Mouse (Mus musculus) layer of hippocampus, adult 8-10 months (tissue): ENCODE results near the gene Dmrt1. TPM values are rescaled to one million over a fixed set of nuclear protein-coding genes. Genes with fewer than 3 reads are reported as not detected.
"Not testable (repeated sequence)": the region's sequence is repeated elsewhere in the genome, so short reads cannot be mapped to it uniquely, and the experiment has no call there.

Experiments used
- DNase-seq, 2 experiments: peaks; one replicate each; pipeline ENCODE4 v3.0.0; 2022; ENCODE audit warnings: low spot score in 2 of 2
- total RNA-seq, 4 experiments: library from RNA; stranded (reverse); gene quantifications; 2 replicates each; pipeline ENCODE4 v1.2.4; 2022

Dmrt1 gene
- total RNA-seq, result not detected

- DNase-seq, result no peak
Measured at GRCm38 (mm10) chr19:25505360-25506196, at the start of gene Dmrt1. Gene Dmrt1 (plus strand): TSS chr19:25505618.

DNA sequence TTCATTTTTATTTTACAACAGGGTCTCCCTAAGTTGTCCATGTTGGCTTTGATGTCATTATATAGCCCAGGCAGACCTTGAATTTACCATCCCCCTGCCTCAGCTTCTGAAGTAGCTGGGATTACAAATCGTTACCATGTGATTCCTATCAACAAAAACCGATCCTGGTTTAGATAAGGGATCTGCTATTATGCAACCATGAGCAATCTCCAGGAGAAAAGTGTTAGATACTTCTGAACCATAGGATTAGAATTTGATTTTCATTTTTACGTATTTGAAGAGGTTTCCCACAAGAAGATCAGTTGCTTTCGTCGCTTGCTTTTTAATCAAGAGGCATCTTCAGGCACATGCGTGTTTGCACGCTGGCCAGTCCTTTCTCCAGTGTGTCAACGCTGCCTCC is 44.7 kb upstream of the Dmrt1 start:
- DNase-seq, result no peak

- DNase-seq, result no peak
Measured at GRCm38 (mm10) chr19:25461553-25462320, 43.7 kb upstream of the Dmrt1 start.

- not testable (repeated sequence) for DNase-seq
Measured at GRCm38 (mm10) chr19:25475806-25476205, 29.6 kb upstream of the Dmrt1 start.

DNA sequence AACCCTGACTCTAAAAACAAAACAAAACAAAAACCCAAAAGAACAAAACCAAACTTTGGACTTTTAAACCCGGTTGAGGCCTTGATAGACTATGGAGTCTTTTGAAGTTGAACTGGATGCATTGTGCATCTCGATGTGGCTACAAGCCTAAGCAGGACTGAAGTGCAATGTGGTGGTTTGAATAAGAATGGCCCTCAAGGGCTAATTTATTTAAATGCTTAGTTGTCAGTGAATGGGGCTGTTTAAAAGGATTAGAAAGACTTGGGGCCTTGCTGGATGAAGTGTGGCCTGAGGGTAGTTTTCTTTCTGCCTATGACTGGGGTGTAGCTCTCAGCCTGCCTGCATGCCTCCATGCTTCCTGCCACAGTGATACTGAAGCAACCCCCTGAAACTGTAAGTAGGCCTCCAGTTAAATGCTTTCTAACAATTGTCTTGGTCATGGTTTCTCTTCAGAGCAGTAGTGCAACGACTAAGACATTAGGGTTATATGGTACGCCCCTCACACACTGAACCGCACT is 26.2 kb upstream of the Dmrt1 start:
- DNase-seq, result no peak

GRCm38 (mm10) chr19:25480820-25481219 is 24.6 kb upstream of the Dmrt1 start:
- no peak for DNase-seq

DNA sequence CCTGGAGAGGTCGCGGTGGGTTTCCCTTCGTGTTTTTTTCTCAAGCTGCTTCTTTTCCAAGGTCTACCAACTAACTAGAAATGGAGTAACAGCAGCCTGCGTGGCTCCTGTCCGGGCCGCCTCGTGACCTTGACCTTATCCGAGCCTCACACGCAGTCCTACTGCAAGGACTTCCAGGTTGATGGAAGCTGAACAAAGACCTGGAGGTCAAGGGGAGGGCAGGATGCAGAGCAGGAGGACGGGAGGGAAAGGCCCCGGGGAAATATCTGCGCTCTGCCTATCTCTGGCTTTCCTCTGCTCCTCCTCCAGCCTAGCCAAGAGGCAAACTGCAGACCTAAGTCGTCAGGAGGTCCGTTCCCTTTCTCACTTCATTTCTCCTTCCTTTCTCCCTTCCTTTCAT is 18.9 kb upstream of the Dmrt1 start:
- DNase-seq, result no peak

DNA sequence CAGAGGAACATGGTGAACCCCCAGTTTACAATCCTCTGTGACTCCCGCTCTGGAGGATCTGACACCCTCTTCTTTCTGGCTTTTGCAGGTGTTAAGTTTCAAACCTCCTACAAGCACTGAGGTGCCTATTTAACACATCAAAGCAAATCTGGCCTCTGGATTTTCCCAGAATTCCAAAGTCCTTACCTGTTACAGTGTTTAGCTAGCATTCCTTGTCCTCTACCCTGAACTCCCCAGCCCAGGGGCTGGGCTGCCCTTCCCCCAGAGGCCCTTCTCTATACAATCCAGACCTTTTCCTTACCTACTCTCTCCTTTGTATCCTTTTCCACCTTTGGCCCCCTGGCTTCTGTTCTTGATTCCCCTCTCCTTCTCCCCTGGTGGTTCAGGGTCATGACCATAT is 18.1 kb upstream of the Dmrt1 start:
- no peak for DNase-seq

- DNase-seq, result no peak
Measured at GRCm38 (mm10) chr19:25488546-25488945, 16.9 kb upstream of the Dmrt1 start.

- no peak for DNase-seq
Measured at GRCm38 (mm10) chr19:25489546-25489945, 15.9 kb upstream of the Dmrt1 start.

DNA sequence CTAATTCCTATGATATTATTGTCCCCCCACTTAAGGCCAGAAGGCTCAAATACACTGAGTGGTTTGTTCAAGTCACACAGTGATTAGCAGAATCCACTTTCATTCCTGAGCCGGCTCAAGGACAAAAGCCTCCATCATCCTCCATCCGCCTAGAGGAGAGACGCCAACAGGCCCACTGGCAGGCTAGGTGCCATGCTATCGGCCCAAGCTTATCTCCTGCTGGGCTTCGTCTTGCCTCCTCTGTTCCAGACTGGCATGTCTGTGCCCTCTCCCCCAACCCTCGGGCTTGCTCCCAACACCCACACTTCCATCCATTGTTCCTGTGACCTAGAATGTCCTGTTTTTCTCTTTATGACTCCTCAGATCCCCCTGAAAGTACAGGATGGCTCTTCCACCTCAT is 8.0 kb upstream of the Dmrt1 start:
- no peak for DNase-seq

GRCm38 (mm10) chr19:25504878-25505277 is 540 bp upstream of the Dmrt1 start:
- no peak for DNase-seq

- DNase-seq, result no peak
Measured at GRCm38 (mm10) chr19:25506616-25507015, 1.2 kb downstream of the Dmrt1 start.

GRCm38 (mm10) chr19:25514986-25515530 is 9.6 kb downstream of the Dmrt1 start:
- no peak for DNase-seq

DNA sequence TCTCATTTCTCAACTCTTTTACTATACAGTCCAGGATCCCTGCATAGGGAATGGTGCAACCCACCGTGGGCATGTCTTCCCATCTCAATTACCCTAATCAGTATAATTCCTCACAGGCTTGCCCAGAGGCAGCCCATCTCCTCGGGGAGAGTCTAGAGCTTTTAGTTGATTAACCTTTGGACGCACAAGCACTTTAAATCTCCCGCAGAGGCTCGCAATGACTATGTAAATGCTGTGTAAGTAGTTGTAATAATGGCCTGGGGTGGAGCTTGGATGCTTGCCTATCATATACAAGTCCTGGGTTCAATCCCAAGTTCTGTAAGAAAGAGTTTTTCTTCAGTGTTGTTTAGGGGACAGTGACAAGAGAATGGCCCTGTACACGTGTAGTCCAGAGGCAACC is 18.7 kb downstream of the Dmrt1 start:
- no peak for DNase-seq

DNA sequence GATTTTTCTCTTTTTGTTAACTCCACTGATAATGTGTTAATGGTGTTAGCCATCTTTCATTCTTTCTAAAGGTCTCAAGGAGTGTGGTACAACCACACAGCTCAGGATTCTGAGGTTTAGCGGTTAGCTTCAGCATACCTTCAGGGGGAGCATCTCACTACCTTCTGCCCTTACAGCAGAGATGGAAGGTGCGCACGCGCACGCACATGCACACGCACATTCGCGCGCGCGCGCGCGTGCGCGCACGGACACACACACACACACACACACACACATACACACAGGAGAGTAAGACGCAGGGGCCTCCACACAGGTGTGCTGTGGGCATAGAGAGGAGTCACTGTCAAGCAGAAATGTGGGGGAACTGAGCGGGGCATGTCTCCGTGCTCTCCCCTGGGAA is 20.3 kb downstream of the Dmrt1 start:
- DNase-seq, result no peak

GRCm38 (mm10) chr19:25529673-25530072 is 24.3 kb downstream of the Dmrt1 start:
- no peak for DNase-seq

DNA sequence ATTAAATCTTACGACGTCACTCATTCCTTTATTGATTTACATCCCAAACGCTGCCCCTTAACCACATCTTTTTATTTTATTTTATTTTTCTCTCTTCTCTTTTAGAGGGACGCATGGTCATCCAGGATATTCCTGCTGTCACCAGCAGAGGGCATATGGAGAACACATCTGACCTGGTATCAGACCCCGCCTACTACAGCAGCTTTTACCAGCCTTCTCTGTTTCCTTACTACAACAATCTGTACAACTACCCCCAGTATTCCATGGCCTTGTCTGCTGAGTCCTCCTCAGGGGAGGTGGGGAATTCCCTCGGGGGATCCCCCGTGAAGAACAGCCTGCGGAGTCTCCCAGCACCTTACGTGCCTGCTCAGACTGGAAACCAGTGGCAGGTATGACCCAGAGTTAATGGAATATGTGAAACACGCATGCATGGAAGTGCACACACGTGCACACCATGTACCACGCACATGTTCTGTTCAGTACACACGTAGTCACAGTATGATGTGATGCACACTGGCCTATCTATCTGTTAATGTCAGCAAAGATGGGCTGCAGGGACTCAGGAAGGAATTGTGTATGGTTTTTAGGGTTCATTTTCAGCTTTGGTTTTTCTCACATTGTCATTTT is 40.4 kb downstream of the Dmrt1 start:
- DNase-seq, result peak; percentile 7 to 52

DNA sequence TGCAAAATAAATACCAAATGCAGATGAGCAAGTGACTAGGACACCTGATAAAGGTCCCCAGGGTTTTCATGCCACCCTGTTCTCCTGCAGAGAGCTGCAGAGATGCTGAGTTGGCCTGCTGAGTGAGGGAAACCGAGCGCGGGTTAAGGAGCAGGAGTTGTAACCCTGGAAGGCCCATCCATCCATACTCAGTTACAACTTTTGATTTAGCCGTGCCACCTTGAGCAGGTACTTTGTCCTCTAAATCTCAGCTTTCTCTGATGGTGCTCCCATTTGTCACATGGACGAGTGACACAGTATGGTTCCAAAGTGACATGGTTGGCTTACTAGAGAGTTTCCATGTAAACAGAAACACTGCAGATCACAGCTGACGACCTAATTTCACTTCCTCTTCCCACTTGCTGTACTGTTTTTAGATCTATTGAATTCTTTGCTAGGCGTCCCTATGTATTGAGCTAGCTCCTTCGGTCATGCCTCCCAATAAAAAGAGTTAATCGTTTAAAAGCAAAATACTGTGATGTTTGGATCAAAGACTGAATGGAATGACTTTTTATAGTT is 41.7 kb downstream of the Dmrt1 start:
- DNase-seq, result no peak

GRCm38 (mm10) chr19:25550346-25550745 is 44.9 kb downstream of the Dmrt1 start:
- no peak for DNase-seq

GRCm38 (mm10) chr19:25551053-25551452 is 45.6 kb downstream of the Dmrt1 start:
- no peak for DNase-seq
